Mouse (Mus musculus) frontal cortex, adult (tissue): ENCODE data around the gene Fibcd1.

Experiments used
- ATAC-seq: cut with Nextera tagmentation; 2 replicates; pipeline ENCODE4 v1.9.2; 2017; ENCODE audit warnings: mild to moderate bottlenecking, moderate library complexity, mixed read lengths; ENCODE audit not compliant: low TSS enrichment

Fibcd1 gene

GRCm38 (mm10) chr2:31845896-31846691, at the start of gene Fibcd1:
Fibcd1 (minus strand) TSS chr2:31846005.
- peak; percentile 57; the same call in 1 of the 2 replicates for ATAC-seq

DNA sequence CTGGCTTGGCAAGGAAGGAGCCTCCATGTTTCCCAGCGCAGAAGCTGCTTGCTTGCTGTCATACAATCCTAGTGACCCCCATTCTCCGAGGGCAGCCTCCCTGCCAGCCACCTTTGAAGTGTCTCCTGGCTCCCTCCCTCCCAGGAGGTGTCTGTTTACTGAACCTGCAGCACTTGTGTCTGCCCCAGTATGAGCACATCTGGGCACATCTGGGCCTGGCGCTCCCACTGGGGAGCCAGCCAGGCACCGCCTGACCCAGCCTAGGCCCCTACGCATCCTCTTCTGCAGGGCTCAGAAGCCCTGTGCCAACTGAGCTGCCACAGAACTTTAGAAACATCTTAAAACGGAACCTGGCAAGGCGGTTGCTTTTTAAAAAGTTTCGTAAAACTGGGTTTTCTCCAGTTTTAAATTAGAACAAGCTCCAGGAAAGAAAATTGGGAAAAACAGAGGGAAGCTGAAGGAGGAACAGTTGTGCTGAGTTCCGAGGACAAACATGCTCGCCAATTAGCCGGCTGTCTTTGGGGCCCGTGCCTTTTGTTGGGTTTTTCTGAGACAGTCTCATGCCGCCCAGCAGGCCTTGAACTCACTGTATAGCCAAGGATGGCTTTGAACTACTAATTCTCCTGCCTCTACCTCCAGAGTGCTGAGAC, 48.5 kb upstream of the Fibcd1 start:
- ATAC-seq = peak; percentile 91

DNA sequence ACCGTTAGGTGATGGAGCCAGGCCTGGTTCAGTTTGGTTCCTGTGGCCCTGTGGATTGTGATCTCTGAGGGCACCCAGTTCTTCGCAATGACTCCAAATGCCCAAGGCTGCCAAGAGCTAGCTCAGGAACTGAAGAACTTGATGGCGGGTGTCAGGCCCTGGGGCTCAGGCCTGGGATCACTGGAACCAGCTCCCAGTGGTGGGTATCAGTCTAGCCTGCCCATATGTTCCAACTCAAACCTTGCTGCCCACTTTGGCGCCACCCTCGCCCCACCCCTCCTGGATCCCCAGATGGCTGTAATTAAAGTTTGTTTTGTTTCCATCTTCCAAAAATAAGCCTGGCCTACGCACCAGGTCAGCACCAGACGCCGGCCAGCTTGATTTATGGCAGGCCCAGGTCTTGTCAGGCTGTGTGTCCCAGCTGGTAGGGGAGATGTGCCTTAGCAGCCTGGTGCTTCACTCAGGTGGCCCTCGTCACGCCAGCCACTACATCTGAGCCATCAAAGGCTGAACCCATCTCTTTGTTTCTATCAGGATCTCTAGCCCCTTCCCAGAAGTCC, 47.4 kb upstream of the Fibcd1 start:
- ATAC-seq = no peak

- ATAC-seq = no peak
Measured at GRCm38 (mm10) chr2:31891219-31891618, 45.4 kb upstream of the Fibcd1 start.

DNA sequence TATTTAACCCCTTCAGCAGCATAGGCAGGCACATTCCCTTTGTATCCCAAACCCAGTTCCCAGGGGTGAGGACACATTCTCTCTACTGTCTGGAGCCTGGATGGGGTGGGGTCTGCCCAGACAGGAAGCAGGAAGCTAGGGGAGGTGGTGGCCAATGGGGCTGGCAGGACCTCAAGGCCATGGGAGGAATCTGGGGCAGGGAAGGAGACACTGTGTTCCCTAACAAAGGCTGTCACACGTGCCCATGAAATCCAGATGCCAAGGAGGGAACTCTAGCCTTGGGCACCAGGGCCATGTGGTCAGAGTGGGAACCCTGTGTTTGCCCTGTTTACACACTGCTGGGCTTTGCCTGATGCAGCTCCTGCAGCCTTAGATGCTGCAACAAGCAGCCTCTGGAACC, 43.1 kb upstream of the Fibcd1 start:
- no peak for ATAC-seq

DNA sequence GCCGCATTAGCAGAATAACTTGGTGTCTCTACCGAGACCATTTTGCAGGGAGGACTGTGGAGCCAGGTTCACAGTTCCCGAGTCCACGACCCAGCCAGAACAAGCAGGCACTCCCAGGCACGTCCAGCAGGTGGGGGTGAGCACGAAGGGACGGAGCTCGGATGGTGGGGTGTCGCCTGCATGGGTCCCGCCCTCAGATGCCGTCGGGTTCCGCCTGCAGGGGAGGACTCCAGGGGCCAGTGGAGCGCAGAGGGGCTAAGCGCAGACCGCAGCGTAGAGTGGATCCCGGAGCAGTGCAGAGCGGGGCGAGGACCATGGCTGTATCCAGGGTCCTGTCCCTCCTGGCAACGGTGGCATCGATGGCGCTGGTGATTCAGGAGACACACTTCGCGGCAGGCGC, 41.2 kb upstream of the Fibcd1 start, which contains the start of gene Lamc3:
Gene Lamc3, plus strand, starts transcription at position 262 of the 400 bp plus-strand sequence.
- no peak for ATAC-seq

DNA sequence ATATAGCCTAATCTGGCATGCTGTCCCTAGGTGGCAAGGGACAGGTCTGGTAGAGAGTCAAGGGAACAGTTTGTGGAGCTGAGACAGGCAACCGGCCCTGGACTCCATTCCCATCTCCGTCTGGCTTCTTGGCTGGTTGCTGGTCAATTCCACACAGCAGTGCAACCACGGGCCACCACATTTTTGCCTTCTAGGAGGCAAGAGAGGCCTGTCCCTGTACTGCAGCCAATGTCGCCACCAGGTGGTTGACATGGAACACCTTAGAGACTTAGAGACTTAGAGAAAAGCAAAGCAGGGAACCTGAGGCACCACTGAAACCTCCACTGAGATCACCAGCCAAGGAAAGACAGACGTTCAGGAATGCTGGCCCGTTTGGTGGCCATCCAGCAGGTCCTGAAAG, 39.0 kb upstream of the Fibcd1 start:
- no peak for ATAC-seq

DNA sequence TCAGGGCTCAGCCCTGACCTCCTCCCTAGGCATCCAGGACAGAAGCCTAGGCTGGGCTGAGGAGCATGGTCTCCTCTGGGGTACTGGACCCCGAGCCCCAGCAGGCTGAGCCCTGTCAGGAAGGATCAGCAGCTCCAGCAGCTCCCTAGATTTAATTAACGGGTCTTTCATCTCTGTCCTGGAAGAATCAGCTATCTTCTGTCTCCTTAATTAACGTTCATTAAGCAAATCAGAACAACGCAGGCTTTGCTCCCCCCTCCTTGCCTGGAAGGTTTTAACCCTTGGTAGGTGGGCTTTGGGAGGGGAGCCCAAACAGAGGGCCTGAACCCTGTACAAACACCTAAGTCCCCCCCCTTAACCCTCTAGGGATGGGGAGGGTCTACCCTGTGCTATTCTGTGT, 37.3 kb upstream of the Fibcd1 start:
- no peak for ATAC-seq

GRCm38 (mm10) chr2:31880868-31881267, 35.1 kb upstream of the Fibcd1 start:
- ATAC-seq = no peak

GRCm38 (mm10) chr2:31878610-31879009, 32.8 kb upstream of the Fibcd1 start:
- no peak for ATAC-seq

- ATAC-seq = peak; percentile 84; the same call in 1 of the 2 replicates
Measured at GRCm38 (mm10) chr2:31876446-31876845, 30.6 kb upstream of the Fibcd1 start.

DNA sequence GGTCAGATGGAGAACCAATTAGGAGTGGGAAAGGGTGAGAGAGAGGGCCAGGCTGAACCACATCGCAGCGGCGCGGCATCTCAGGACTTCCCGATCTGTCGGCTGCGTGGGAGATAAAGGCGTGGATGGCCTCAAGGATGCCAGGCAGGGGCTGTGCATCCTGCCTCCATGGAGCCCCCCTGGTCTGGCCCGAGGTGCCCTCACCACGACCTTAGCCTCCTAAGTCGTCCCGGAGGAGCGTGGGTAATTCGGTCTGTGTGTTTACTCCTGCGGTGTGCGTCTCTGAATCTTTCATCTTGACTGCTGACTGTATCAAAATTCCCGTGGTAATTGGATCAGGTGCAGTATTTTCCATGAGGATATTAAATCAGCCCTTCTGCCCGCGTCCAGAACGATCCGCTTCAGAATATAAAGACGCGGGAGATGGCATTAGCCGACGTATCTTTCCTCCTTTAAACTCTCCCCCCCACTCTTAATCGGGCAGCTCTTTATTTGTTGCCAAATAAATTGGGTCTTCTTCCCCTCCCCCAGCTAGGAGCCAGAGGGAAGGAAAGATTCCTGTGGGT, 28.6 kb upstream of the Fibcd1 start:
- no peak for ATAC-seq

DNA sequence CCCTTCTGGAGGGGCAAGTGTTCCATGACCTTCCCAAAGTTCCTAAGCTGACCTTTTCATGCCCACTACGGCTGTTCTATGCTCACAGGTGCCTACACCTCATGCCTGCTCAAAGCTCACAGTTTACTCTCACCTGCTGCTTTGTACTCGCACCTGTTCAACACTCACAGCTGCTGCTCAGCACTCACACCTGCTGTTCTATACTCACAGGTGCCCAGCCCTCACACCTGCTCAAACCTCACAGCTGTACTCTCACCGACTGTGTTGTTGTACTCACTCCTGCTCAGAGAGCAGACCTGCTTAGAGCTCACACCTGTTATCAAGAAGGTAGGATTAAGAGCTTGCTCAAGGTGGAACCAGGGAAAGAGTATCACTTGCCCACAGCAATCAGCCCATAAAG, 24.9 kb upstream of the Fibcd1 start:
- ATAC-seq = no peak

DNA sequence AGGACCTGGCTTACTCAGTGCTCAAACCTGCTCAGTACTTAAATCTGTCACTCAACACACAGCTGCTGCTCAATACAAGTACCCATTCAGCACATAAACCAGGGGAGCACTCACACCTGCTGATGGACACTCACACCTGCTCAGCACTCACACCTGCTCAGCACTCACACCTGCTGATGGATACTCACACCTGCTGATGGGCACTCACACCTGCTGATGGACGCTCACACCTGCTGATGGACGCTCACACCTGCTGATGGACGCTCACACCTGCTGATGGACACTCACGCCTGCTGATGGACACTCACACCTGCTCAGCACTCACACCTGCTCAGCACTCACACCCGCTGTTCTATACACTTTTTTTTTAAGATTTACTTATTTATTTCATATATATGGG, 23.9 kb upstream of the Fibcd1 start:
- no peak for ATAC-seq

DNA sequence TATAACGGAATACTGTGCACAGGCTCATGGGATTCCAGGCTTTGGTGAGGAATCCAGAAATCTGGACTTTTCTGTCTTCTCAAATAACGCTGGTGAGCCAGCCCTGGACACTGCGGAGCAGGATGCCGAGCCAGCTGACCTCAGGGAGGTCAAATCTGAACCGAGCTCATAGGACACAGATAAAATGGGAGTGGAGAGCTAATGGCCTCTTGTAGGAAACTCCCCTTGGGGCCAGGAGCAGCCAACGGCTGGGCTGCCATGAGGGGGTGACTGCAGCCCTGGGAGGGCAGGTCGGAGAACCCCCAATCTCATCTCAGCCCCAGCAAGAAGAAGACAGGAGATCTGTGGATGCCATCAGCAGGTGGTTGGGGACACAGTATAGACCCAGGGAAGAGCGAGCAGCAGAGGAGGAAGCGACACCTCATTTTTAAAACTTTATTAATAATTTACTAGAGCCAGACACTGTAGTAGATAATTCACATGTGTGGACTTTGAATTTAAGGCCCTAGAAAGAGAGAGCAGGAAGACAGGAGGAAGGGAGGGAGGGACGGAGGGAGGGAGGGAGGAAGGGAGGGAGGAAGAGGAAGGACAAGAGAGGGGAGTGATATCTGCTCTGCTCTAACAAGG, 22.8 kb upstream of the Fibcd1 start:
- ATAC-seq = no peak

GRCm38 (mm10) chr2:31867773-31868537, 22.1 kb upstream of the Fibcd1 start:
- no peak for ATAC-seq

- no peak for ATAC-seq
Measured at GRCm38 (mm10) chr2:31865794-31866193, 20.0 kb upstream of the Fibcd1 start.

- ATAC-seq = no peak
Measured at GRCm38 (mm10) chr2:31865322-31865721, 19.5 kb upstream of the Fibcd1 start.

- ATAC-seq = no peak
Measured at GRCm38 (mm10) chr2:31864891-31865290, 19.1 kb upstream of the Fibcd1 start.

GRCm38 (mm10) chr2:31863766-31864165, 18.0 kb upstream of the Fibcd1 start:
- no peak for ATAC-seq

DNA sequence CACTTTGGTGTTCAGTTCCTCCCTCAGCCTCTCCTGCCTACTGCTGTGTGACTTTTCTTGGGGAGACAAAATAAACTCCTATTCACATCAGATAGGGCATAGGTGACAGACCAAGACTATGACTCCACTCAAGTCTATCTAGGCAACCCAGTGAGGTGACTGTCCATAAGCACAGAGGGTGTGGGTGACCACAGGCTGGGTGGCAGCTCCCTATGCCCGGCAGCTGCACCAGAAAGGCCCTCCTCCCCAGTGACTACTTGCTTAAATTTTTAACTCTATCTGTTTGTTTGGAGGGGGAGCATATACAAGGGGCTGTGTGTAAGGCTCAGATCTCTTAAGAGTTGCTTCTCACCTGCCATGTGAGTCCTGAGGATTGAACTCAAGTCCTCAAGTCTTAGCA, 17.1 kb upstream of the Fibcd1 start:
- no peak for ATAC-seq
